Mouse (Mus musculus) bone marrow macrophage, adult 2 months (primary cell): ENCODE measurements around the gene Rab1a.
"Not testable (repeated sequence)": the region's sequence is repeated elsewhere in the genome, so short reads cannot be mapped to it uniquely, and the experiment has no call there.

Experiments
- CTCF ChIP-seq: IDR thresholded peaks from 2 replicates; pipeline ENCODE4 v1.5.1; 2012; ENCODE audit warnings: low read depth, mild to moderate bottlenecking, low read length, moderate library complexity
- POLR2A ChIP-seq: IDR thresholded peaks from 2 replicates; pipeline ENCODE4 v1.6.1; 2012; ENCODE audit warnings: mild to moderate bottlenecking, low read depth, low read length, borderline replicate concordance

DNA sequence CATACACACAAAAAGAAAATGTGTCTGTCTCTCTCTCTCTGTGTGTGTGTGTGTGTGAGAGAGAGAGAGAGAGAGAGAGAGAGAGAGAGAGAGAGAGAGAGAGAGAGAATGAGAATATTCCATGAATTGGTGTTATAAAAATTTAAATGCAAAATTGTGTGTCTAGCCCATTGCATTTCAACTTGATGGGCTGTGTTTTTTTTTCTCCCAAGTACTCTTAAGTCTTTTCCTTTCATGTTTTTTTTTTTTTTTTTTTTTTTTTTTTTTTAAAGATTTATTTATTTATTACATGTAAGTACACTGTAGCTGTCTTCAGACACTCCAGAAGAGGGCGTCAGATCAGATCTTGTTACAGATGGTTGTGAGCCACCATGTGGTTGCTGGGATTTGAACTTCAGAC is 20.4 kb downstream of the Rab1a start:
- not testable (repeated sequence) for TF ChIP-seq CTCF, POLR2A
